Mouse (Mus musculus) urinary bladder, postnatal 25 days (tissue): Measurements from ENCODE around the gene Acaa1b.
A peak's percentile ranks its signal among the peaks of the same experiment; 100 is the strongest.

Source experiments
- DNase-seq: peaks from one replicate; pipeline ENCODE4 v3.0.0; 2022; ENCODE audit warnings: low spot score

Gene Acaa1b

GRCm38 (mm10) chr9:119144696-119145095 lies 12.2 kb downstream of the Acaa1b start:
- DNase-seq = no peak

- DNase-seq = no peak
These were observed 13.5 kb downstream of the Acaa1b start for GRCm38 (mm10) chr9:119143372-119143771.

- no peak for DNase-seq
These were observed 14.8 kb downstream of the Acaa1b start for GRCm38 (mm10) chr9:119142066-119142465.

- no peak for DNase-seq
These were observed 18.1 kb downstream of the Acaa1b start for GRCm38 (mm10) chr9:119138836-119139235.

- no peak for DNase-seq
These were observed 26.2 kb downstream of the Acaa1b start for GRCm38 (mm10) chr9:119130692-119131091.

DNA sequence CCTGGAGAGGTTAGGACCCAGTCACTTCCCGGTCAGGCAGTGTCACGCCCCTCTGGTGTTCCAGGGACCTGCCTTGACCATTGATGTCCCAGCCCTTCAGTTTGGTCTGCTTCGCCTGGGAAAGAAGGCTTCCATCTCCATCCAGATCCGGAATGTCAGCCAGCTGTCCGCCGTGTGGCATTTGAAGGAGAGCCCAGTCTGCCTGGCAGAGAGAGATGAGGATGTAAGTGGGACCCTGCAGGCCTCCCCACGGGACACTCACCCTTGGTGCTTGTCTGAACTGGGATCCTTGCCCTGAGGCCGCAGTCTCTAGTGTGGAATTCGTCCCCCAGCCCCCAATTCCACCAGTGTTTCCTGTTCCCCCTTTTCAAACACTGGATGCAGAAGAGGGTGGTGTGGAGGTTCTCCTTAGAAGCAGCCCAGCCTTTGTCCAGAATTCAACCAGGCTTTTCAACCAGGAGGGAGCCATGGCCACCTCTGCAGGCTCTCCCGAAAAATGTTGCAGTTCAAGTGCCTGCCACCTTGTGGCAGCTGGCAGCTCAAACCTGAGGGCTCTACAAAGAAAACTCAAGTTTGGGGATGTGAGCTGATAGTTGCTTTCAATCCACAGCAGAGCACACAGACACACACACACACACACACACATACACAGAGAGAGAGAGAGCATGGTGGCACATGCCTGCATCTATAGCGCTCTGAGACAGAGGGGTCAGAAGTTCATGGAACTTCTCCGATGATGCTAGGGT lies 28.3 kb downstream of the Acaa1b start:
- no peak for DNase-seq

DNA sequence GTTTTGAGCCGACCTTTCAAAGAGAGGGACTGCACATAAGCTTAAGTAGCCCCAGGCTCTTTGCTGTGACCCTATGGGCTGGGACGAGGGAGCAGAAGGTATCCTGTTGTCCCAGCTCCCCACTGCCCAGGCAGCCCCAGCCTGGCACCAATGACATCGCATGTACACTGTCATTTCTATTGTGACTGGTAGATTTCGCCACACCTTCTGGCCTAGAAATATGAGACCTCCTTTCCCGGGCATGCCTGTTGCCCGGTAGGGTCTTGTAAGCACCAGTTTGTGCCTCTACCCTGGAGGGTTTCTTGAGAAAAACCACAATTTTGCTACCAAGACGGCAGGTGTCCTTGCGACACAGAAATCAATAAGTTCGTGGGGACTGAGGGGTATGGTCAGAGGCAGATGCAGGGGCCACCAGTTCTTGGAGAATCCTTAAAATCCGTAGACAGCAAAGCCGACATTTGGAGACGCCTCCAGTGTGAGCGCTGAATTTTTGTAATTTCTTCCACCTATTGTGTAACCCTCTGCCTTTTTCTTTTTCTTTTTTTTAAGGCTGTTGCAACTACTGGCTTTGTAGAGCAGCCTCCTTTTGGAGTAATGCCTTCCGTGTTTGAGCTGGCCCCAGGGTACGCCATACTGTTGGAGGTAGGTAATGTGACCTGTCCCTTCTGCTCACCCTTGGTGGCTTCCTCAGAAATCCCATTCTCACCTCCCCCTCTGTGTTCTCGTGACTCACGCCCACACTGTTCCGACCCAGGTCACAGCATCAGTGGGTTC lies 34.1 kb downstream of the Acaa1b start:
- no peak for DNase-seq

DNA sequence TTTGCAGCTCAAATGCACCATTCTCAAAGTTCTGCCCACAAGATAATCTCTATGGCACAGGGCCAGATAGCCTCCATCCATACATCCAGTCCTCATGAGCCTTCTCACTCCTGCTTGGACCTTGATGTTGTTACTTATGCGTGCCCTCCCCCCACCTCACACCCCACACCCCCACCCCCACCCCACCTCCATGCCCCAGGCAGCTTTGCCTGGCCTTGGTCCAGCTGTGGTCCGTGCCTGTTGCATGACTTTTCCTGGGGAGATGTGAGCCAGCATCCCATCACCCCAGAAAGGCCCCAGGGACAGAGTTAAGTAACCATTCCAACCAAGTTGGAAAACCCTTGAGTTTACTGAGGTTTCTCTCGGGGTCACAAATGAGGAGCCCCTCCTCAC lies 36.7 kb downstream of the Acaa1b start:
- DNase-seq = no peak

- no peak for DNase-seq
These were observed 37.3 kb downstream of the Acaa1b start for GRCm38 (mm10) chr9:119119409-119120167.

DNA sequence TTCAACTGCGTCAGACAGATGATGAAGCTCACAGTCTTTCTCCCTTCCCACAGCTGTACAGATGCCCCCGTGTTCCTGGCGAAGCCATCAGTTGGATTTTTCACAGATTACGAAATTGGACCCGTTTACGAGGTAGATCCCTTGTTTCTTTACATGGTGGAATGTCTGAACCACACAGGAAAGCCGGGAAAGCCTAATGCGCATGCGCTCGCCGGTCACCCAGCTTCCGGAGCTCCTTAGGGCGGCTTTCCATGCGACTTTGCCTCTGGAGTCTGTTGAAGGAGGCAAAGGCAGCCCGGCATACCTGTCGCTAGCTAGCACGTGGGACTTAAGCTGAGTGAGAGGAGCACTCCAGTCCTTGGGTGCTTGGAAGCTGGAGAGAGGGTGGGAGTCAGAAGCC lies 42.0 kb downstream of the Acaa1b start:
- no peak for DNase-seq

DNA sequence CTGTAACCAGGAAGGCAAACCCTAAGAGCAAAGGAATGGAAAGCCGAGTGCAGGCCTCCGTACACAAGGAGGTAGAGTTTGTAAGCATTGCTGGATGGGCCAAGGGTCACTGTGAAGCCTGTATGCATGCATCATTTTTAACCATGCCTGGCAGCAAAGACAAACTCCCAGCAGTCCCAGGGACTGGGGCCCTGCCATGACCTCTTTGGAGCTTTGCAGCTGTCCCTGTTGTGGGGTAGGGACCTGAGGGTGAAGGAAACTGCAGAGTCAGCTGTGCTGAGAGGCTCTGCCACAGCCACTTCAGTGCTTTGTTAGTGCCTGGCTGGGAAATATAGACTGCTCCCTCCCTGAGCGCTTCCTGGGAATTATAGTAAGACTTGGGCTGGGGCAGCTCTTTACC lies 46.3 kb downstream of the Acaa1b start:
- DNase-seq = no peak

GRCm38 (mm10) chr9:119109685-119110353 lies 47.1 kb downstream of the Acaa1b start:
- no peak for DNase-seq

GRCm38 (mm10) chr9:119107566-119107965 lies 49.3 kb downstream of the Acaa1b start:
- DNase-seq = no peak

- no peak for DNase-seq
These were observed 54.1 kb downstream of the Acaa1b start for GRCm38 (mm10) chr9:119102783-119103113.

- peak; percentile 52 for DNase-seq
These were observed 54.7 kb downstream of the Acaa1b start, which contains the start of gene Dlec1 for GRCm38 (mm10) chr9:119101992-119102782. TSS of gene Dlec1 (plus strand) at chr9:119102478.

- DNase-seq = peak; percentile 24
These were observed 56.6 kb downstream of the Acaa1b start for GRCm38 (mm10) chr9:119100177-119100898.
